Mouse (Mus musculus) cerebellum, adult 2 months (tissue): ENCODE results near the gene Fam92a.

Experiments
- CTCF ChIP-seq: fragments of 200-500 bp; IDR thresholded peaks from 2 replicates; pipeline ENCODE4 v1.5.1; 2011; ENCODE audit warnings: low read depth, mild to moderate bottlenecking, control low read depth, low read length, moderate library complexity, borderline replicate concordance; ENCODE audit not compliant: insufficient read depth
- POLR2A ChIP-seq: fragments of 200-500 bp; IDR thresholded peaks from 2 replicates; pipeline ENCODE4 v1.6.1; 2011; ENCODE audit warnings: low read length, control low read depth, borderline replicate concordance; ENCODE audit not compliant: insufficient read depth

- TF ChIP-seq CTCF, result no peak
- no peak for TF ChIP-seq POLR2A
These were observed 24.2 kb downstream of the Fam92a start for GRCm38 (mm10) chr4:12147660-12148059.
